Mouse (Mus musculus): Measurements from ENCODE around the gene Slc33a1. TPM values are rescaled to one million over a fixed set of nuclear protein-coding genes. Genes with fewer than 3 reads are reported as not detected.

Slc33a1 gene
- total and polyA plus RNA-seq, 3 experiments, result 12.5 to 25.8 (median 20.1) TPM

GRCm38 (mm10) chr3:63964922-63965249, 318 bp upstream of the Slc33a1 start:
- Histone ChIP-seq H3K9ac (ENCODE audit: insufficient read depth, low read depth) (peak overlapping the region; percentile 78), H3K27me3 (replicated peaks) (no peaks in the 10 kb centered on the region), H3K4me3 (replicated peaks in 1 of 3; ENCODE audit: low read depth in 2 of 3, low read length in 2 of 3, poor library complexity in 1 of 3) (peak overlapping the region; percentile 57 to 96 (median 62))

GRCm38 (mm10) chr3:63963421-63964099, 1.0 kb downstream of the Slc33a1 start:
- DNase-seq (ENCODE audit: extremely low read depth), result no peak
- TF ChIP-seq TCF12 (IDR thresholded peaks at IDR 0.05; ENCODE audit: low read depth, low read length) (no peak), ZMIZ1 (IDR thresholded peaks at IDR 0.05; ENCODE audit: low read depth, low read length) (no peak), MEF2A (IDR thresholded peaks at IDR 0.05; ENCODE audit: borderline replicate concordance, low read depth, low read length) (peak; percentile 70; the same call in 1 of the 2 replicates), CTCF (conservative IDR thresholded peaks at IDR 0.05 in 1 of 2, IDR thresholded peaks at IDR 0.05 in 1 of 2; ENCODE audit: low read depth in 2 of 2, low read length in 2 of 2) (no peak), IRF4 (IDR thresholded peaks at IDR 0.05; ENCODE audit: low read depth, low read length) (no peak), ZKSCAN1 (IDR thresholded peaks at IDR 0.05; ENCODE audit: borderline replicate concordance, low read depth, low read length) (no peak), NELFE (IDR thresholded peaks at IDR 0.05; ENCODE audit: low read depth, low read length) (no peak), ELF1 (IDR thresholded peaks at IDR 0.05; ENCODE audit: low read depth, low read length) (0 out of 2 replicates have a peak, but pooled peaks have one; percentile 30), EP300 (IDR thresholded peaks at IDR 0.05; ENCODE audit: low read length) (no peak), SIN3A (IDR thresholded peaks at IDR 0.05; ENCODE audit: low read length) (0 out of 2 replicates have a peak, but pooled peaks have one; percentile 31), MYC (IDR thresholded peaks at IDR 0.05; ENCODE audit: low read depth, low read length) (no peak), ZNF384 (IDR thresholded peaks at IDR 0.05; ENCODE audit: low read depth, low read length) (no peak), ZC3H11A (IDR thresholded peaks at IDR 0.05; ENCODE audit: low read depth, low read length) (no peak), MAFK (IDR thresholded peaks at IDR 0.05; ENCODE audit: insufficient replicate concordance, low read length) (no peak), GABPA (IDR thresholded peaks at IDR 0.05; ENCODE audit: insufficient replicate concordance, low read depth, low read length) (no peak), MXI1 (IDR thresholded peaks at IDR 0.05; ENCODE audit: low read depth, low read length) (peak; percentile 24; the same call in 1 of the 2 replicates), ETS1 (conservative IDR thresholded peaks at IDR 0.05; ENCODE audit: low read depth, low read length) (no peak), JUN (IDR thresholded peaks at IDR 0.05; ENCODE audit: insufficient read depth, low read depth, low read length) (no peak), UBTF (IDR thresholded peaks at IDR 0.05; ENCODE audit: low read depth, low read length) (no peak)
- peaks cover 0 to 11% of the 10 kb centered on the region in 2 experiments for H3K36me3 ChIP-seq (replicated peaks in 1 of 2; ENCODE audit: control insufficient read depth in 1 of 2, insufficient read depth in 1 of 2, low read length in 1 of 2)
- H3K4me3 ChIP-seq (replicated peaks in 1 of 3; ENCODE audit: low read depth in 2 of 3, low read length in 2 of 3, poor library complexity in 1 of 3), result peak overlapping the region; percentile 83 to 96 (median 85)
- peak overlapping the region; percentile 32 for H3K4me2 ChIP-seq (ENCODE audit: insufficient read depth, low read depth, poor library complexity, severe bottlenecking)
- in situ Hi-C loops (cut with MboI; ENCODE audit: low pct_ligation_motif_present, low pct_unique_long_range_greater_than_20kb, low sequenced_read_pairs) (no loop called here), dilution Hi-C loops (cut with MboI; ENCODE audit: extremely low pct_ligation_motif_present, extremely low pct_unique_long_range_greater_than_20kb, low sequenced_read_pairs) (no loop called here)
- peak overlapping the region; percentile 60 for H3K27ac ChIP-seq (ENCODE audit: insufficient read depth, low read depth)
- peaks cover 0 to 19% of the 10 kb centered on the region in 2 experiments; a peak in 3 of 4 replicates for H3K4me1 ChIP-seq (ENCODE audit: control insufficient read depth in 1 of 2, insufficient read depth in 2 of 2)
- H3K27me3 ChIP-seq (replicated peaks), result no peaks in the 10 kb centered on the region
- no peaks in the 10 kb centered on the region for H3K9me3 ChIP-seq (replicated peaks; ENCODE audit: low read length)
- peaks cover 22% of the 10 kb centered on the region for H3K79me2 ChIP-seq (replicated peaks; ENCODE audit: control insufficient read depth, extremely low read depth, insufficient read depth, poor library complexity, severe bottlenecking)
- peak overlapping the region; percentile 68 for H3K9ac ChIP-seq (ENCODE audit: insufficient read depth, low read depth)

More at GRCm38 (mm10) chr3:63964922-63965249, 318 bp upstream of the Slc33a1 start:
- peaks cover 0 to 14% of the 10 kb centered on the region in 2 experiments; a peak in 3 of 4 replicates for H3K4me1 ChIP-seq (ENCODE audit: control insufficient read depth in 1 of 2, insufficient read depth in 2 of 2)
- dilution Hi-C loops (cut with MboI; ENCODE audit: extremely low pct_ligation_motif_present, extremely low pct_unique_long_range_greater_than_20kb, low sequenced_read_pairs), result no loop called here
- DNase-seq (ENCODE audit: extremely low read depth), result no peak
- no peaks in the 10 kb centered on the region for H3K9me3 ChIP-seq (replicated peaks; ENCODE audit: low read length)
- H3K36me3 ChIP-seq (replicated peaks in 1 of 2; ENCODE audit: control insufficient read depth in 1 of 2, insufficient read depth in 1 of 2, low read length in 1 of 2), result peaks cover 0 to 6% of the 10 kb centered on the region in 2 experiments
- peak overlapping the region; percentile 90 for H3K4me2 ChIP-seq (ENCODE audit: insufficient read depth, low read depth, poor library complexity, severe bottlenecking)
- peaks cover 19% of the 10 kb centered on the region for H3K79me2 ChIP-seq (replicated peaks; ENCODE audit: control insufficient read depth, extremely low read depth, insufficient read depth, poor library complexity, severe bottlenecking)
- peak overlapping the region; percentile 26; the same call in 1 of the 2 replicates for H3K27ac ChIP-seq (ENCODE audit: insufficient read depth, low read depth)
- in situ Hi-C loops (cut with MboI; ENCODE audit: low pct_ligation_motif_present, low pct_unique_long_range_greater_than_20kb, low sequenced_read_pairs), result no loop called here
- no peak for TF ChIP-seq NELFE (IDR thresholded peaks at IDR 0.05; ENCODE audit: low read depth, low read length)
- no peak for TF ChIP-seq MXI1 (IDR thresholded peaks at IDR 0.05; ENCODE audit: low read depth, low read length)
- no peak for TF ChIP-seq ETS1 (conservative IDR thresholded peaks at IDR 0.05; ENCODE audit: low read depth, low read length)
- no peak for TF ChIP-seq GABPA (IDR thresholded peaks at IDR 0.05; ENCODE audit: insufficient replicate concordance, low read depth, low read length)
- TF ChIP-seq ZNF384 (IDR thresholded peaks at IDR 0.05; ENCODE audit: low read depth, low read length), result no peak
- 0 out of 2 replicates have a peak, but pooled peaks have one; percentile 11 for TF ChIP-seq E2F4 (IDR thresholded peaks at IDR 0.05; ENCODE audit: insufficient replicate concordance, low read depth, low read length)
- no peak for TF ChIP-seq MAFK (IDR thresholded peaks at IDR 0.05; ENCODE audit: insufficient replicate concordance, low read length)
- no peak for TF ChIP-seq USF2 (conservative IDR thresholded peaks at IDR 0.05; ENCODE audit: low read depth, low read length)
- no peak for TF ChIP-seq CHD2 (IDR thresholded peaks at IDR 0.05; ENCODE audit: low read length)
- no peak for TF ChIP-seq HCFC1 (IDR thresholded peaks at IDR 0.05; ENCODE audit: low read depth, low read length)
- peak; percentile 89; the same call in 1 of the 2 replicates for TF ChIP-seq TBP (conservative IDR thresholded peaks at IDR 0.05; ENCODE audit: low read depth, low read length)
- TF ChIP-seq CHD1 (IDR thresholded peaks at IDR 0.05; ENCODE audit: low read depth, low read length), result peak; percentile 81
